Mouse (Mus musculus): ENCODE data around the gene Mthfsd.

GRCm38 (mm10) chr8:121083093-121083935, 24.9 kb downstream of the Mthfsd start:
- TF ChIP-seq POLR2A (IDR thresholded peaks at IDR 0.05; ENCODE audit: borderline replicate concordance, extremely low read depth, insufficient read depth, insufficient read length, poor library complexity, severe bottlenecking) (no peak), CTCF (IDR thresholded peaks at IDR 0.05; ENCODE audit: borderline replicate concordance, extremely low read depth, insufficient read depth, insufficient read length) (no peak)

Data from brain, embryonic 14.5 days (tissue).